Mouse (Mus musculus) gonadal fat pad, adult 2 months (tissue): ENCODE results near the gene Fam214a. TPM values are rescaled to one million over a fixed set of nuclear protein-coding genes. Genes with fewer than 3 reads are reported as not detected.

ENCODE experiments used
- DNase-seq: peaks from one replicate; pipeline ENCODE4 v3.0.0-alpha.2; 2012; ENCODE audit warnings: low read depth
- polyA plus RNA-seq: library from polyadenylated mRNA; depleted of rRNA; stranded (reverse); fragments of >200 nt; gene quantifications from 2 replicates; pipeline ENCODE4 v1.2.3, GENCODE M21; 2012

The Fam214a gene
- polyA plus RNA-seq, 1 experiment, result 17.0 TPM

DNA sequence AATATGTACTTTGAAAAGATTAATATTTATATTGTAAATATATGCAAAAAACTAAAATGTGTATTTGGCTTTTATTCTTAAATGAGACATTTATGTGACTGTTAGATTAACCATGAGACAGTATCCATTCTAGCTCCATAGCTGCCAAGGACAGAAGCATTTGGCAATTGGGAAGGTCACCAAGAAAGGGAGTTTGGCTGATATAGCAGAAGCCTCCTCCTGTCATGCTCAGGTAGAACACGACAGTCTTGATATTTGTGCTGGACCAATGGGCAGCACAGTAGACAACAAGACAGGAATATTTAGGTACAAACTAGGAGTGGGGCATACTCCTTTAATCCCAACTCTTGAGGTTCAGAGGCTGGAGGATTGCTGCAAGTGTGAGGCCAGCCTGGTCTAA lies 79.7 kb downstream of the Fam214a start:
- DNase-seq, result no peak

DNA sequence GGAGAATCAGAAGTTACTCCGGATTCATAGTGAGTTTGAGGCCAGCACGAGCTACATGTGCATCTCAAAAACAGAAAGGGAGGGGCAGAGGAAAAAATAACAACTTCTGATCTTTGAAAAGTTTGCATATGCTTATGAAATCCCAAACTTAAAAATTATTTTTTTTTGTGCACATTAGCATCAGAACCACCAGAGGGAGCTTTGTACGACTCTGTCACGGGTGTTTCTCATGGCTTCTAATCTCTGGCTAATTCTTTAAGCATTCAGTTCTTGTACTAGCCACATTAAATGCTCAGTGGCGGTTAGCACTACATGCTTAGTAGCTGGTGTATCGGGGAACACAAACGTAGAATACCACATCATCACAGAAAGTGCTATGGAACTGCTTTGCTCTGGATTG lies 80.5 kb downstream of the Fam214a start:
- DNase-seq, result no peak

DNA sequence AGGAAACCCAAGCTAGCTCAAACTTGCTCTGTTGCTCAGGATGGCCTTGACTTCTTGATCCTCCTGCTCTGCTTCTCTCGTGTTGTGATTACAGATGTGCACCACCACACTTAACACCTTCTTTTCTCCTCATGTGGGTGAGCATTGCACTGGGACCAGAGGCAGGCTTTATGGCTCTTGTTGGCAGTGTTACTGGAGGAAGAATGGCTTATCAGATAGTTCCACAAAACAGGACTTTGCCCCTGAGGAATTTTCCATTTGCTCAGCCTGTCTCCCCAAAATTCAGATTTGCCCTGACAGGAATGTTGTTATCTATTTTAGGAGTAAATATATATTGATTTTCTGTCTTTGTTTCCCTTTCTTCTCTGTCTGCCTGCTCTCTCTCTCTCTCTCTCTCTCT lies 82.0 kb downstream of the Fam214a start:
- DNase-seq, result no peak

DNA sequence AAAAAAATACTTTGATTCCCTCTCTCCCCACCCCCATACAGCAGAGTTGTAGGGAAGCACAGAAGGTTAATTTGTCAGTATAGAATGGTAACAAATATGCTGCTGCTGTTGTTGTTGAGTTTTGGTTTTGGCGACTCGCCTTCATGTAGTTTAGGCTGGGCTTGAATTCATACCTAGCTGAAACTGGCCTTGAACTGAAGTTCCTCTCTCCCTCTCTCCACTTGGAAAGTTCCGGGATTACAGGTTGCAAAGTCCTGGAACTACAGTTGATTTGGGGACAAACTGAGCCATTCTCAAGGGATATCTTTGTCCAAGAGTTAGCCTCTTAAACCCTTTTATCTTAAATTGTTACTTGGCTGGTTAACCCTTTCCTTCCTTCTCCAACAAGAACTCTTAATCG lies 83.3 kb downstream of the Fam214a start:
- DNase-seq, result no peak

DNA sequence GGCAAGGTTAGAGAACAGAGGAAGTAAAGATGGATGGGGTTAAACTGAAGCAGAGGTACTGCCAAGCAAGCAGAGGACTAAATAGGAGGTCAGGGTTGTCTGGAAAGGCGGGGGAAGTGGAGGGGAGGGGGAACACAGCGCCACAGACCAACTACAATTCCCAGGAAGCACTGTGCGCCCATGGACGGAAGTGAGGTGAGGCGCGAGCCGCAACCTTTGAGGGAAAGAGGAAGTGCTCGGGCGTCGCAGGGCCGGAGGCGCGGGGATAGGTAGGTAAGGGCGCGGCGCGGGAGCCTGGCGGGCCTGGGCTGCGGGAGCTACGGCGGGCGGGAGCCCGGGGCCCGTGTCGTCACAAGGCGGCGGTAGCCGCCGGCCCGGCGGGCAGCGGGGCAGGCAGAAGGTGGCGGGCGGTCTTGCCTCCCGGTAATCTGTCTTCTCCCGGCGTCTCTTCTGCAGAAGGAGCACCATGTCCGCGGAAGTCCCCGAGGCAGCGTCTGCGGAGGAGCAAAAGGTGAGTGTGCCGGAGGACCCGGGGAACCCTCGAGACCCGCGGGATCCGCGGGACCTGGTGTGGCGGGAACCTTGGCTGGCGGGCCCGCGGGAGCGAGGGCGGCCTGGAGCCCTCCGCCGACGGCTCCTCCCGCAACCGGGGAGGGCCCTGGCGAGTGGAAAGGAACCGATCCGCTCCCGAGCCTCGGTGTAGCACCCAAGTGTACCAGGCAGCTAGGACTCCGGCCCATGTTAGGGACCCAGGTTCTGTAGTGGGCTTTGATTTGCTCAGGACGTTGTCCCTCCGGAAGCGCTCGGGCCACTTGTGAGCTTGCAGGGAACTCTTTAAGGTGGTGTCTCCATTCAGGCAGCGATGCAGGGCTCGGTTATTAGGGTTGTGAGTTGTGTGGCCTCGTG lies 85.0 kb downstream of the Fam214a start, which contains the start of gene Arpp19:
Arpp19 (plus strand) TSS at position 164 of the 906 bp plus-strand sequence.
- no peak for DNase-seq

DNA sequence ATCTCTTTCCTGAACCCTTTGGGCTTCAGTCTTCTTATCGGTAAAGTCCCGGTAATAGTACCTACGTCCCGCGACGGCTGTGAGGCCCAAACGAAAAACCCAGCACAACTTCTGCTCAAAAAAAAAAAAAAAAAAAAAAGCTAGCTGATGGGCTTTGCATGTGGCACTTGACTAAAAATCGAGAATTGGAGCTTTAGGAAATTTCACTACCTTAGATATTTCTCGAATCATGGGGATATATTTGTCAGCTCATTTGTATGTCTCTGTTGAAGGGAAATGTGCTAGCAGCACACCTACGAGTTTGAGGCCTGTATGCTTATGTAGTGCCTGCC lies 85.6 kb downstream of the Fam214a start:
- DNase-seq, result no peak

DNA sequence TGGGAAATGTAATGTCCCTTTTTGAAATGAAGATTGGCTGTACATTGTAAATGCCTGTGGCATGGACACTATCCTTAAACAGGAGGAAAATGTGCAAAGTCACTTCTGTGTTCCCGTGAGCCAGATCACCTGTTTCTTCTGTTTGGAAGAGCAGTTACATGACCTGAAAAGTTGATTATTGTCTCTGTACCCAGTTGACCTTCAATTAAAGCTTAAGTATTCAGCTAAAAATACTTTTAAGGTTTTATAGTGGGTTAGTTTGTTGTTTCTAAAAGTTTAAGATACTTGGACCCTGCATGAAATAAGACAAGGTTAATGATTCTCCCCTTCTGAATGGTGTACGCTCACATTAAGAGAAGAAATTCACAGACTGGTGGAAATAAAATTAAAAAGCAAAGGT lies 87.9 kb downstream of the Fam214a start:
- DNase-seq, result no peak

DNA sequence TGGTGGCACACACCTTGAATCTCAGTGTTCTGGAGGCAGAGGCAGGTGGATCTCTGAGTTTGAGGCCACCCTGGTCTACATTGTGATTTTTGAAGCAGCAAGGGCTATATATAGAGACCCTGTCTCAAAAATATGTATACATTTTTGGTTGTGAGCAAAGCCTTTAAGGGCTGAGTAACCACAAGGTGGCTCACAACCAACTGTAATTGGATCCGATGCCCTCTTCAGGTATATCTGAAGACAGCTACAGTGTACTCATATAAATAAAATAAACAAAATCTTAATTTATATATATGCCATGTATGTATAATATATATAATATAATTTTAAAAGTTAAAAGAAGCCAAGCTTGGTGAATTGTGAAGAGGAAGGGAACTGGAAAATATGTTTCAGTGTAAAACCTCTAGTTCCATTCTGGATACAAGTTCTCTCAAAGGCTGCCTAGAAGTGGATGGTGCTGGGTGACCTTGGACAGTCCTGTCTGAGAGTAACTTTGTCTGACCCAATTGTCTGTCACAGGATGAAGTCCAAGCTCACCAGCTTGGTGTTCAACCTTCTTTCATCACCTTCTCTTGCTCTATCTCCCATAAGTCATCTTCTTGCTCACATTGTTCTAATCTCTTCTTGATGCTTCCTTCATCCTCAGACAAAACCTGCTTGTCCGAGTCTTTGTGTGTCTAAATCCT lies 89.3 kb downstream of the Fam214a start:
- DNase-seq, result no peak

DNA sequence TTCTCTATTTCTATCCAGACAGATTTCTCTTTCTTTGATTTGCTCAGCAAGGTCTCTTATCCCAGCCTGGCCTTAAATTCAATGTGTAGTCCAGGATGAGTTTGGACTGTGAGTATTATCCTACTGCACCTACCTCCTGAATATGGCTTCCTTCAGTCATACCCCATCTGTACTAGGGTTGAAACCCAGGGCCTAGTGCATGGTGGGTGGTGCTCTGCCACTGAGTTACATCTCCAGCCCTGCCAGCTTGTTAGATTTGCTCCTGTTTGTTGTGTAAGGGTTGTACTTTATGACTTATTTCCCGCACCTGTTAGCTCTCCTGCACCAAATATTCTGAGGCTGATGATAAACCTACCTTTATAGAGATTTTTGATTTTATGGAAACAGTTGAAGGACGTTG lies 90.5 kb downstream of the Fam214a start:
- DNase-seq, result no peak

DNA sequence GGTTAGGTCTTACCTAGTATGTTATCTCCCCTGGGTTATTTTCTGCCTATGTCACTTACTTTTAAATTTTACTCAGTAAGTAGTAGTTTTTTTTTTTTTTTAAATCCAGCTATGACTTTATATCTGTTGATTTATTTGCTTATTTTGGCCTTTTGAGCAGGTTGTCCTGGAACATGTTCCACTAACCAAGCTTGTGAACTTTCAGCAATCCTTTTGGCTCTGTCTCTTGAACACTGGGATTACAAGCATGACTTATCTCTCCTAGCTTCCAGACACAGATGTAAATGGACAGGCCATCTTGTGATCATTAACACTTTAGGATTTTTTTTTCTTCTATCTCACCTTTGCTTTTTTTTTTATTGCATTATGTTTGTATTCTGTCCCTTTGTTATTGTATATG lies 94.4 kb downstream of the Fam214a start:
- no peak for DNase-seq

DNA sequence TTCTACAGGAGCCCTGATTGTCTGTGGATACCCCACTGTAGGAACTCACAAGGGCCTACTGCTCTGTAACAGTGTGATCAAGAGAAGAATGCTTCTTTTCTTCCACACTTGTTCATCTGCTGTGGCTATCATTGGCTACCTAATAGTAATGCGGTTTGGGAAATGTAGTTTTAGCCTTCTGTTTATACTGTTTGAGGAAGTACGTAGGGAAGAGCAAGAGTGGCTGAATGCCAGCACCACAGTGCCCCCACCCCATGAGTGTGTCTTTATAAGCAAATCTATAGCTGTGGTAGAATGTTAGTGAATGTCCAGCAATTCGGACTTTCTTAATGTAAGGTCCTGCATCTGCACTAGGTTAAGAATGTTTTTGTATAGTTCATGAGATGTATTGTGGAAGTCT lies 96.4 kb downstream of the Fam214a start:
- DNase-seq, result no peak

DNA sequence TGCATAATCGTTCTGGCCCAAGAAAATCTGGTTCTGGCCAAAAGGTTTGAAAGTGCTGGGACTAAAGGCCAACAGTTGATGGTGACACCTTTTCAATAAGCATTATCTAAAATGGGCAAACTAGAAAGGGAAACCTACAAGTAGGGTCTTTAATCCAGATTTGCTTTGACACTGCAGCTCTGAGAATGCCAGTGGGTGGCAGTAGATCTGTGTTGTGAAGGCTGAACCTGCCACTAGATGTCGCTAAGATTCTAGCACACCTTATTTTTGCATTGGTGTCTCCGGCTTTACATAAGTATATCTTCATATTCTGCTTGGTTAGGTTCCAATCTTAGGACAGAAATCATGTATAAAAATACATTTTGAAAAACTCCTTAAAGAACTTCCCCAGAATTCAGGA lies 97.3 kb downstream of the Fam214a start:
- no peak for DNase-seq

DNA sequence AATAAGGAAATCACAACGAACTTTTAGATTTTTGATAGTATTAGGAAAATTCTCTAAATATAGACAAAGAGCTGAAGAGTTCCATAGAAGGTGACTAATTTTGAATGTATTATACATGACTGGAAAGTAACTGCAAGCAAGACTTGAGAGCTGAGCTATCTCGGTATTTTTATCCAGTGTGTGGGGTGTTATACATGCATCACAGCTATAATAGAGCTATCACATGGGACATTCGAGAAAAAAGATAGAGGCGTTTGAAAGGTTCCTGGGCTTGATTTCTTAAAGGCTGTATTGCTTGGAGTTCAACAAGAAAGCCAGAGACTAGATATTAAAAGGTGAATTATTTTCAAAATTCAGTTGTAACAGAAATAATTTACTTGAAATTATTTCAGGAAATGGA lies 99.2 kb downstream of the Fam214a start:
- no peak for DNase-seq

DNA sequence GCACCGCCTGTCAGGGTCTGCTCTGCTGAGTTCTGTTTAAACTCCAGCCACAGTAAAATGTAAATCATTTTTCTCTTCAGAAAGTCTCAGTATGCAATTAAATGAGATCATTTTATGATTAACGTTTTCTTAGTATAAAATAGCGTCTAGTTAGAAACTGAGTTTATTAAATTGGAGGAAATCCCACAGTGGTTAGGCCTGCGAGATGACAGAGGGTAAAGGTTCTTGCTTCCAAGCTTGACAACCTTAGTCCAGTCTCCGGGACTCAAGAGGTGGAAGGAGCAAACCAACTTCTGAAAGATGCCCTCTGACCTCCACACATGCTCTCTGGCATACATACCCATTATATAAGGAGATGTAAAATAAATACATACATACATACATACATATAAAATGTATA lies 102.4 kb downstream of the Fam214a start:
- DNase-seq, result no peak

DNA sequence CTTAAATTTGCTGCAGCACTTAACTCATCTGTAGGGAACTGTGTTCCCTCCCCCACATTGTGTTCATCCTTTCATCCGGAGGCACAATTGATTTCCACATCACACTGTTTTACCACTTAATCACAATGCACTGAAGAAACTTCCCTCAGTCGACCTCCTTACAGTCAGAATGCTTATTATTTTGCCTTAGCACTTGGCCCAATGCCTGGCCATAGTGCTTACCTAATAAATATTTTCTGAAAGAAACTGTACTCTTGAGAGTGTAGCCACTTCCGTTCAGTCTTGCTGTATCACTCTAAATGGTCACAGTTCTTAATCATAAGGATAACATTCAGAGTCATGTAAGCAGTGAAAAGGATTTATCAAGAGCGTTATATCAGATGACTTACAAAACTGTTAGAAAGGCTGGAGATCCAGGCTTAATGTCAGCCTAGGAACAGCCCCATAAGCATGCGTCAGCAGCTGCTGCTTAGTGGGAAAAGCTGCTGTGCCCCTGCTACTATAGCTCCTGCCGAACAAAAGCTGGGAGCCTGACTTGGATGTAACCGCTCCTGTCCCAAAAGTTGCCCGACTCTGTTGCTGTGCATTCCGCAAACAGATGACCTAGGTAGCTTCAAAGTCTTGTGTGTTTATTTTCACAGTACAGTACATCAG lies 112.1 kb downstream of the Fam214a start:
- no peak for DNase-seq

DNA sequence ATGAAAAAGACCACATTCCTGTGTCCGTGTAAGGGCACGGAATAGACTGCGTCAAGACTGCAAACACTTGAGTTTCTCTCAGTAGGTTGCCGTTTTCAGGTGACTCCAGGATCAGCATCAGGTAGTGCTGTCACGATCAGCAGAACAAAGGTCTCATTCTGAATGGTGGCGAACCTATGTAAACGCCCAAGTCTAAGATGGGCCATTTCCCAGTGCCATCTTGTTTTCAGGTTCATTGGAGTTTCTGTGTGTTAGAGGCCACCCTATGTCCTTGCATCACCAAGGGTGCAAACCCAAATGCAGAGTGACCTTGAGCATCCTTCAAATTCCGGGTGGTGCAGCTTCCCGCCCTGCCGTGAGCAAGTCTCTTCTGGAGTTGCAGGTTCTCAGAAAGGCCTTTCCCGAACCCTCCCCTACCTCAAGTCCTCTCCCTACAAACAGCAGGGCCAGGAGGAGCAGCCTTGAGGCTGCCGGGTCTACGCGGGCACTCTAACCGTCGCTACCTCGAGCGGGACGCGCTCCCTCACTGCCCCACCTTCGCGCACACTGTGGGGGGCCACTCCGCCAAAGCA lies 117.9 kb downstream of the Fam214a start, which contains the start of gene Myo5a:
Myo5a (plus strand) TSS at position 559 of the 572 bp plus-strand sequence.
- DNase-seq, result no peak

DNA sequence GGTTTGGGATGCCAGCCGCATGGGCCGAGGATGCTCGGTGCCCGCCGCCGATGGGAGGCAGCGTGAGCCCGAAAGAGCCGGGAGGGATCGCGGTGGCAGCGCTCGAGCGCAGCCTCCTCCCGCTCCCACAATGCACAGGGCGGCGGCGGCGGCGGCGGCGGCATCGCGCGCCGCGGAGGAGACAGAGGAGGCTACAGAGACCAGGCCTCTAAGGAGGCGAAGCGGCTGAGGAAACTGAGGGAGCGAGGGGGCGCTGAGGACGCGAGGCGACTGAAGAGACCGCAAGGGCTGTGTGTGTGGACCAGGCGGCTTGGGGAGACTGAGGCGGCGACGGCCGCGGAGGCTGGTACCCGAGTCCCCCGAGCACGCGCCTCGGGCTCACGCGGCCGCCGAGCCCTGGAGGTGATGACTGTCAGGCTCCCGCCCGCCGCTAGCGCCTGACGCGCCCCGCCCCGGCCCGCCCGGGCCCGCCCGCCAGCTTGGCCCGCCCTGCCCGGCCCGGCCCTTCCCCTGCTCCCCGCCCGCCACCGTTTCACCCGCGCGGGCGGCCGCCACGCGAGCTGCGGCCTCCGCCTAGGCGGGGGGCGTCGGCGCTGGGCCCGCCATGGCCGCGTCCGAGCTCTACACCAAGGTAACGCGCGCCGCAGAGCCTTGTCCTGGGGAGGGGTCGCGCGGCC lies 118.5 kb downstream of the Fam214a start:
- DNase-seq, result no peak

DNA sequence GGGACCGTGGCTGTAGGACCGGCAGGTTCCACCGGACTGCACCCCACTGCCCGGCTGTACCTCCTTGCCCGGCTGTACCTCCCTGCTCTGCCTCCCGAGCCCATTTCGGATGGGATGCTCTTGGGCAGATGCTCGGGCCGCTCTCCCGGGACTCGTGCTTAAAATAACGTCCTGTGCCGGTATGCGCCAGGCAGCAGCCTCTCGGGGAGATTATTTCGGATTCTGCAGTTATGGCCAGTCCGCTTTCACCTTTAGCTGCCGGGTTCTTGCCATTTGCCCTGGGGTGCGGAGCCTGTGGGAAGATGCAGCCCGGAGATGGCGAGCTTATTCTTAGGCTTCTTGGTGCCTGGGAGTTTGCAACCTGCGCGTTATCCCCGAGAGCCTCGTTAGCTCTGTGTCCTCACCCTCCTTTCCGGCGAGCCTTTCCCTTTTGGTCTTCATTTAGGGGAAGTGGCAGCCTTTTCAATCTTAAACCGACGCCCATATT lies 119.1 kb downstream of the Fam214a start:
- DNase-seq, result no peak

DNA sequence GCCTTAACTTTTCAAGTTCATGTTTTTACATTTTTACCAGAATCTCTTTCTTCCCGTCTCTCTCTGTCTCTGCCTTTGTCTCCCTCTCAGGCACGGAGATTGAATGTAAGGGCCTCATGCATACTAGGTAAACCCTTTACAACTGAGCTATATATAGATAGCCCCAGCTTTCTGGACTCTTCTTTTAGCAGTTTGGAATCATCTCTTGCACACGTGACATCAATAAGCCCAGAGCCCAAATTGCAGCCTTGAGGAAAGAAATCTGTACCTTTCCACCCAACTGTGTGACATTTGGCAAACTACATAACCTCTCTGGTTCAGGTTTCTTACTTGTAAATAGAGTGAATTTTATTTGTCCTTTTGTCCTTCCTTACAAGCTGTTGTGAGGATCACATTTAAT lies 119.7 kb downstream of the Fam214a start:
- no peak for DNase-seq

DNA sequence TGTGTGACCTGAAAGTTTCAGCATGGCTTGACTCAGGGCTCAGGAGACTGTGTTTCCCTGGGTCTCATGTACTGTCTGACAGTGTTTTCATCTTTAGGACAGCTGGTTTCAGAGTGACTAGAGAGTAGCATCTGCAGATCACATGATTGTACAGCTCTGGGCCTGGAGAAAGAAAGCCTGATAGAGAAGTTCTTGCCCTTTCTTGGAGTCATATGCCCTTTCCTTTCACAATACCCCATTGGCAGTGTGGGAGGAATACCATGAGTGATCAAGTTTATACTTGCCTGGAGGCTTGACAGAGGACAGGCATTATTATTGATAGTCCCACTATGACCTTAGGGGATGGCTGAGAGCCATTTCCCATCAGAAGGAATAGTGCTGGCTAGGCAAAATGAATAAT lies 124.5 kb downstream of the Fam214a start:
- peak; percentile 84 for DNase-seq
